Mouse (Mus musculus) lung, embryonic 16.5 days (tissue): ENCODE results near the gene Rab25. TPM values are rescaled to one million over a fixed set of nuclear protein-coding genes. Genes with fewer than 3 reads are reported as not detected.

Source experiments
- ATAC-seq: fragments of 200-750 bp; cut with Nextera tagmentation; 2 replicates; pipeline ENCODE4 v1.8.0; 2017; ENCODE audit warnings: low read depth, mild to moderate bottlenecking, moderate library complexity
- H3K27ac ChIP-seq: fragments of 300-500 bp; sonication (generic); 2 replicates; pipeline ENCODE4 v1.5.1; 2014; ENCODE audit warnings: mild to moderate bottlenecking, control low read depth, low read length
- H3K27me3 ChIP-seq: fragments of 300-500 bp; sonication (generic); 2 replicates; pipeline ENCODE4 v1.6.1; 2014; ENCODE audit warnings: low read depth, low read length, mixed read lengths; ENCODE audit not compliant: control insufficient read depth, insufficient read depth
- H3K36me3 ChIP-seq: fragments of 300-500 bp; sonication (generic); 2 replicates; pipeline ENCODE4 v1.6.1; 2014; ENCODE audit warnings: low read length; ENCODE audit not compliant: control insufficient read depth, insufficient read depth
- H3K4me1 ChIP-seq: fragments of 300-500 bp; sonication (generic); replicated peaks from 2 replicates; pipeline ENCODE4 v1.6.1; 2014; ENCODE audit warnings: low read length, mixed read lengths; ENCODE audit not compliant: control insufficient read depth, insufficient read depth
- H3K4me2 ChIP-seq: fragments of 300-500 bp; sonication (generic); 2 replicates; pipeline ENCODE4 v1.6.1; 2014; ENCODE audit warnings: low read depth, low read length, control low read depth
- H3K4me3 ChIP-seq: fragments of 300-500 bp; sonication (generic); 2 replicates; pipeline ENCODE4 v1.5.1; 2014; ENCODE audit warnings: mild to moderate bottlenecking, low read length, control low read depth
- H3K9ac ChIP-seq: fragments of 300-500 bp; sonication (generic); 2 replicates; pipeline ENCODE4 v1.6.1; 2014; ENCODE audit warnings: low read length, control low read depth
- H3K9me3 ChIP-seq: fragments of 300-500 bp; sonication (generic); 2 replicates; pipeline ENCODE4 v1.6.1; 2016; ENCODE audit warnings: low read length; ENCODE audit not compliant: control insufficient read depth
- WGBS: fragments of 180-500 bp; shearing (Covaris S2); extraction: QIAGEN DNeasy Blood & Tissue Kit; methylation state at CpG from one replicate; pipeline ENCODE4 v1.1.7; 2014; 5-methylcytosine and 5-hydroxymethylcytosine counted together
- polyA plus RNA-seq: library from polyadenylated mRNA; unstranded; fragments of >200 nt; fragmentation: Nextera tagmentation; extraction: Ambion mirVana; gene quantifications from 2 replicates; pipeline ENCODE4 v1.2.1, GENCODE M21; 2015

The Rab25 gene
- polyA plus RNA-seq, 1 experiment from 2014 or later = 48.0 TPM

DNA sequence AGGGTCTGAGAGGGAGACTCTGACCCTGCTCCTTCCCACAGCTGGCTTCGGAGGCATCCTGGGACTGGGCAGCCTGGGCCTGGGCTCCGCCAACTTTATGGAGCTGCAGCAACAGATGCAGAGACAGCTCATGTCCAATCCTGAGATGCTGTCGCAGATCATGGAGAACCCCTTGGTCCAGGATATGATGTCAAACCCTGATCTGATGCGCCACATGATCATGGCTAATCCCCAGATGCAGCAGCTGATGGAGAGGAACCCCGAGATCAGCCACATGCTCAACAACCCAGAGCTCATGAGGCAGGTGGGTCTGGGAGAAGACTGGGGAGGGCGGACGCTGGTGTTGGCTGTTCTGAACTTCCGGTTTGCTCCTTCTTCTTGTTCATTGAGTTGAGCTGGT, 8.5 kb upstream of the Rab25 start:
- no peaks in the 10 kb centered on the region for H3K9me3 ChIP-seq
- peaks cover 44% of the 10 kb centered on the region for H3K36me3 ChIP-seq
- no peak overlapping the region for H3K4me2 ChIP-seq
- no peak overlapping the region for H3K9ac ChIP-seq
- H3K27me3 ChIP-seq = no peaks in the 10 kb centered on the region
- WGBS = 92% methylated on average over 8 of the region's 8 CpGs
- H3K27ac ChIP-seq = no peak overlapping the region
- no peak for ATAC-seq
- no peak overlapping the region for H3K4me3 ChIP-seq
- peaks cover 20% of the 10 kb centered on the region for H3K4me1 ChIP-seq

DNA sequence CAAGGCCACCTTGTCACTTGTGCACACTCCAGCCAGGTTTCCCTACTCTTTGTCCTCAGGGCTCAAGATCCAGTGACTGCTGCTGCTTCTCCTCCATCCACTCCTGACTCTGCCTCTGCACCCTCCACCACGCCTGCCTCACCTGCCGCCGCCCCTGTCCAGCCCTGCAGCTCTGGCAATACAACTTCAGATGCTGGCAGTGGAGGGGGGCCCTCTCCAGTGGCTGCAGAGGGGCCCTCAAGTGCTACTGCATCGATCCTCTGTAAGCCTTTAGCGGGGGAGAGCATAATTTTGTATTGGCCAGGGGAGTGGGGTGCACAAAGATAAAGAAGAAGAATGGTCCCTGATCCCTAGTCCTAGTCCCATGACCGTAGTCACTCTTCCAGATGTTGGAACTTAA, 7.6 kb upstream of the Rab25 start:
- Histone ChIP-seq H3K4me3 (no peak overlapping the region), H3K4me2 (no peak overlapping the region), H3K27me3 (no peaks in the 10 kb centered on the region), H3K36me3 (peaks cover 38% of the 10 kb centered on the region), H3K4me1 (peaks cover 23% of the 10 kb centered on the region), H3K9me3 (no peaks in the 10 kb centered on the region), H3K27ac (no peak overlapping the region), H3K9ac (no peak overlapping the region)
- 91% methylated on average over 6 of the region's 6 CpGs for WGBS
- ATAC-seq = no peak

DNA sequence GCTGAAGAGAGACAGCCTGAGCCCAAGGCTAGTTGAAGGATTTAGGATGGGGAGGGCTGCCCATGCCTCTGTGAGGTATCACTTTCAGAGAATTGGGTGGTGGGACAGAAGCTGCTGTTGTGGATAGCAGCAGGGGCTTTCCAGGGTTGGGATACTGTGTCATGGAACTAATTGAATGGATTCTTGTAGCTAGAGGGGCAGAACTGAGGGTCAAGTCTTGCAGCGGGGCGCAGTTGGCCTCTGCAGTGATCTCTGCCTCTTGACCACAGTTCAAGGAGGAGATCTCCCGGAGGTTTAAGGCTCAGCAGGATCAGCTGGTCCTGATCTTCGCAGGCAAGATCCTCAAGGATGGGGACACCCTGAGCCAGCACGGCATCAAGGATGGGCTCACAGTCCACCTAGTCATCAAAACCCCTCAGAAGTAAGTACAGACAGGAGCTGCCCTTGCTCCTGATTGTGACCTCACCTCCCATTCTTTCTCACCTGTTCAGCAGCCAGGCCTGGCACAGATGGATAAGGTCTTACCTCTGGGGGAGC, 7.0 kb upstream of the Rab25 start:
- Histone ChIP-seq H3K36me3 (peaks cover 32% of the 10 kb centered on the region), H3K4me1 (peaks cover 23% of the 10 kb centered on the region), H3K4me2 (no peak overlapping the region; the same call in 1 of the 2 replicates), H3K9me3 (no peaks in the 10 kb centered on the region), H3K27ac (no peak overlapping the region), H3K4me3 (no peak overlapping the region), H3K27me3 (no peaks in the 10 kb centered on the region), H3K9ac (no peak overlapping the region)
- no peak for ATAC-seq
- WGBS = 76% methylated on average over 5 of the region's 5 CpGs

DNA sequence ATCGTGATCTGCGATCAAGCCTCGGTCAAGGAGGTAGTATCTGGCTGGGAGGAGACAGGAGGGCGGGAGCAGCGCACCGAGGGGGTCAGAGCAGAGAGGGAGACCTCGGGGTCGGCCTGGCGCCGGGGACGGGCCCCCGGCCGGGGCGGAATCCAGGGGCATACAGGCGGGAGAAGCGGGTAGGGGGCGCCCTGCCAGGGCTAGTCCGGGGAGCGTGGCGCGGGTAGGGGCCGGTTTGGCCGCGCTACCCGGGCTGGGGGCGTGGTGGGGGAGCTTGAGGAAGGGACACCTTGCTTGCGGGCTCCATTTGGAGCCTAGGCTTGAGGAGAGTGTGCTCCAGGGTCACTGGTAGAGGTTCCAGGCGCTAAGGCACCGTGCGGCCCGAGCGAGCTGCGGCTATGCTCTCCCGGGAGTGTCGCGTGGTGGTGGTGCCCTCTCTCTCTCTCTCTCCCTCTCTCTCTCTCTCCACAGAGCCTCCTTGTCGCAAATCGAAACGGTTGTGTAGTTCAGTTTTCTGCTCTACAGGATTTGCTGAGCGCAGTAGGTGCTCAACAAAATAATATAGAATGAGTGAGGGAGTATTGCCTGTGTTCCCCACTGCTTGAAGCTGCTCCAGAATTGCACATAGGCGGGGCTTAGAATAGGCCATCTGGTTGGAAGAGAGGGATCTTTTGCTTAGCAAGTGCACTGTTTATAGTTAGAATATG, 5.9 kb upstream of the Rab25 start:
- Histone ChIP-seq H3K4me3 (peak overlapping the region; percentile 76), H3K9ac (peak overlapping the region; percentile 95), H3K9me3 (no peaks in the 10 kb centered on the region), H3K4me1 (peaks cover 23% of the 10 kb centered on the region), H3K27ac (peak overlapping the region; percentile 93), H3K4me2 (peak overlapping the region; percentile 76), H3K36me3 (peaks cover 22% of the 10 kb centered on the region), H3K27me3 (no peaks in the 10 kb centered on the region)
- ATAC-seq = peak; percentile 32
- WGBS = under 1% methylated on average over 41 of the region's 41 CpGs

DNA sequence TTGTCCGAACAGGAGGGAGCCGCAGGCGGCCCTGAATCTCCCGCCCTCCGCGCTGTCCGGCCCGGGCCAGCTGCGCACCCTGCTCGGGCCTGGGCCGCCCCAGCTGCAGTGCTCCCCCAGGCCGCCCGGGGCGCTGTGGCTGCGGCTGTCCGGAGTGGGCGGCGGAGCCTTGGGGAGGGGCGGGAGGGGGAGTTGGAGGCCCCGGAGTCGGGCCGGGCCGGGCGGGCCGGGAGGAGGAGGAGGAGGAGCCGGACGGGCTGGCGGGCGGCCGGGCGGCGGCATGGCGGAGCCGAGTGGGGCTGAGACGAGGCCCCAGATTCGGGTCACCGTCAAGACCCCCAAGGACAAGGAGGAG, 5.4 kb upstream of the Rab25 start, which contains the start of gene Ubqln4:
TSS of gene Ubqln4 (plus strand) at position 234 of the 355 bp plus-strand sequence.
- Histone ChIP-seq H3K9ac (peak within 1 kb of the TSS; percentile 95), H3K9me3 (no peaks in the 10 kb centered on the region), H3K4me3 (peak within 1 kb of the TSS; percentile 76), H3K4me1 (peaks cover 23% of the 10 kb centered on the region), H3K27ac (peak within 1 kb of the TSS; percentile 99), H3K36me3 (peaks cover 19% of the 10 kb centered on the region), H3K4me2 (peak within 1 kb of the TSS; percentile 76), H3K27me3 (no peaks in the 10 kb centered on the region)
- WGBS = under 1% methylated on average over 18 of the region's 37 CpGs
- peak; percentile 90 for ATAC-seq

DNA sequence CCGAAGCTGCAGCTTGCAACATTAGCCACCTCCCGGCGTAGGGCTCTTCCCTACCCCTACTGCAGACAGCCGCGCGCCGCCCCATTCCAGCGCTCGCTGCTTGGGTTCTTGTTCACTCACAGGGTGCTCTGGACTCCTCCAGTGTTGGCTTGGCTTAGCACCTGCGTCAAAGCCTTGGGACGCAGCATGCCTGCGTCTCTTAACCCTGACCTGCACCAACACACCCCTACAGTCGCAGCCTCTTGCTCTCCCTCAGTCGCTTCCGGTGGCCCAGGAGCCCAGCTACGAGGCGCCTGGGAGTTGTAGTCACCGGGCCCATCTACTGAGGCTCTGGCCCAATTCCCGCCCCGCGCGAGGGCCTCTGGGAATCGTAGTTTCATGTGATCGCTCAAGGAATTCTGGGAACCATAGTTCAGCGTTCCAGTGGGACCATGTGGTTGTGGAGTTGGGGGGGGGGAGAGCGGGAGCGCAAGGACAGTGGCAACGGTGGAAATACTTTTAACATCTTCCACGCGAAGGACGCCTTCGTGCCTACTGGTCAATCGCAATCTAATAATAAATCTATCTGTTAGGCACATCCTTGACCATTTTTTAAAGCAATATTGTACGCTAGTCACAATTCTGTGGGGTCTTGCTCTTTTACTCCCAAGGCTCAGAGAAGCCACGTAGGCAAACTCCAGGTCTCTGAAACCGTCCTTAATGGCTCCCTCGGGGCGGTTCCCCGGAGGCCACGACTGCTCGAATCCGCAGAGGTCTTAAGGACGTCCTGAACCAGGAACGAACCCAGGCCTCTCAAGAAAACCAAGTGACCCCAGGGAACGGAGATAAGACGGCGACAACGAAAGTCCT, 4.8 kb upstream of the Rab25 start, which contains the start of gene Lamtor2:
TSS of gene Lamtor2 (minus strand) at position 399 of the 849 bp plus-strand sequence.
- Histone ChIP-seq H3K4me2 (peak within 1 kb of the TSS; percentile 76), H3K9me3 (no peaks in the 10 kb centered on the region), H3K9ac (peak within 1 kb of the TSS; percentile 95), H3K27ac (peak within 1 kb of the TSS; percentile 99), H3K36me3 (peaks cover 13% of the 10 kb centered on the region), H3K4me3 (peak within 1 kb of the TSS; percentile 76), H3K27me3 (no peaks in the 10 kb centered on the region), H3K4me1 (peaks cover 23% of the 10 kb centered on the region)
- peak; percentile 91 for ATAC-seq
- WGBS = under 1% methylated on average over 48 of the region's 48 CpGs

DNA sequence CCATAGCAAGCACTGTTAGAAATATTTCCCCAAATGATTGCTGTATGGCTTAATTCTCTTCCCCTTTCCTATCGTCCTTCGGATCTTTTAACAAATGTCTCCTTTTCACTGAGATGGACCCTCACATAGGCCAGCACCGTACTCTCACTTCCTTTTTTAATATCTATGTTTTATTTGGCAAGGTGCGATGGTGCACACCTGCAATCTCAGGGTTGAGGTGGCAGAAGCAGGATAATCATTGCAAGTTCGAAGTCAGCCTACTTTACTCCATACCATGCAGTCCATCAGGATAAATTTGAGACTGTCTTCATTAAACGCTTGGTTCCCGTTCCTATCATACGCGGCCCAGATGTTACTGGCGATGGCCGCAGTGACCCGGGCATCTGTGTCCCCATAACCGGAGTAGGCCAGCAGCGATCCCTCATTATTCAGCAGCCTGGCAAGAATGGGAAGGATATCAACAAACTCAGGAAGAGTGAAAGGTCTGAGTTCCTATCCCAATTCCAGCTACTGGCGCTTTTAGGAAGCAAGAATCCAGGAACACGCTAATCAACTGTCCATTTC, 4.1 kb upstream of the Rab25 start:
- Histone ChIP-seq H3K27ac (peak overlapping the region; percentile 94), H3K27me3 (no peaks in the 10 kb centered on the region), H3K4me2 (peak overlapping the region; percentile 76), H3K9ac (peak overlapping the region; percentile 82), H3K4me3 (peak overlapping the region; percentile 76), H3K4me1 (peaks cover 23% of the 10 kb centered on the region), H3K36me3 (peaks cover 13% of the 10 kb centered on the region), H3K9me3 (no peaks in the 10 kb centered on the region)
- WGBS = 16% methylated on average over 16 of the region's 16 CpGs
- ATAC-seq = no peak

DNA sequence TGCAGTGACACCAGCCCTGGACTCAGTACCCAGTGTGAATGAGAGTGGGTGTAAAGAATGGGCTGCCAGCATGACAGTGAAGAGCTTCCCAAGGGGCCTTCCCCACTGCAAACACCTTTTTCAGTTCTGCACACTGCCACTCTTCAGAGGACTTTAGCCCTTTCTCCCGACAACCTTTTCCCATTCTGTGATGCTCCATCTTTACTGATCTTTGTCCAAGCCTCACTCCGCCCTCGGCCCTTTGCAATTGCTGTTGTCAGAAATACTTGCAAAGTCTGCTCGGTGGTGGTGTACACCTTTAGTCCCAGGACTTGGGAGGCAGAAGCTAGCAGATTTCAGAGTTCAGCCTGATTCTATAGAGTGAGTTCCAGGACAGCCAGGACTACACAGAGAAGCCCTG, 3.5 kb upstream of the Rab25 start:
- Histone ChIP-seq H3K27ac (no peak overlapping the region), H3K36me3 (peaks cover 10% of the 10 kb centered on the region), H3K9ac (peak overlapping the region; percentile 82), H3K4me1 (peaks cover 23% of the 10 kb centered on the region), H3K4me2 (peak overlapping the region; percentile 76), H3K27me3 (no peaks in the 10 kb centered on the region), H3K4me3 (peak overlapping the region; percentile 76), H3K9me3 (no peaks in the 10 kb centered on the region)
- ATAC-seq = no peak
- 80% methylated on average over 4 of the region's 4 CpGs for WGBS
